ENCODE assay signal across 23 mouse cellular contexts in genomic region chr3:50737173-50737572, GRCm38 (mm10).
DNase-seq lines count a peak whose midpoint lies in the region; ATAC-seq and TF ChIP-seq lines count a peak whose summit lies in the region.
"Had no signal": no experiment of that assay in that cellular context is flagged by ENCODE, and none has a peak within 500 bp of the region (broad histone marks: within the 10 kb centered on the region; RNA-seq: fewer than 3 reads in every experiment).

No protein-coding gene starts in this region.

- 78% methylated on average over 1 of the region's 1 CpGs for WGBS in lung, postnatal 0 days
- 95% methylated on average over 1 of the region's 1 CpGs for WGBS in forebrain, embryonic 13.5 days

- TF ChIP-seq CTCF in lung, postnatal 0 days (IDR thresholded peaks at IDR 0.05): no peak

- no peaks in the 10 kb centered on the region for H3K4me1 ChIP-seq in lung, postnatal 0 days (ENCODE audit: insufficient read depth, low read depth, low read length)
- H3K4me1 ChIP-seq in forebrain, embryonic 13.5 days: no peaks in the 10 kb centered on the region
- H3K4me1 ChIP-seq: embryonic facial prominence, embryonic 13.5 days; embryonic facial prominence, embryonic 15.5 days; forebrain, embryonic 15.5 days had no signal

- H3K9ac ChIP-seq in lung, postnatal 0 days (replicated peaks; ENCODE audit: low read depth): no peak overlapping the region
- H3K9ac ChIP-seq in forebrain, embryonic 13.5 days: no peak overlapping the region
- H3K9ac ChIP-seq: embryonic facial prominence, embryonic 13.5 days; embryonic facial prominence, embryonic 15.5 days; forebrain, embryonic 12.5 days; forebrain, embryonic 15.5 days; forebrain, postnatal 0 days had no signal

- H3K27ac ChIP-seq in lung, postnatal 0 days (ENCODE audit: low read length): no peak overlapping the region
- H3K27ac ChIP-seq in forebrain, embryonic 13.5 days: no peak overlapping the region
- H3K27ac ChIP-seq: embryonic facial prominence, embryonic 13.5 days; embryonic facial prominence, embryonic 15.5 days; forebrain, embryonic 10.5 days; forebrain, embryonic 12.5 days; forebrain, embryonic 15.5 days had no signal

- H3K4me2 ChIP-seq in lung, postnatal 0 days (replicated peaks; ENCODE audit: low read depth, low read length): no peak overlapping the region
- no peak overlapping the region for H3K4me2 ChIP-seq in forebrain, embryonic 13.5 days
- H3K4me2 ChIP-seq: embryonic facial prominence, embryonic 13.5 days; embryonic facial prominence, embryonic 15.5 days; forebrain, embryonic 12.5 days; forebrain, embryonic 15.5 days had no signal

- H3K36me3 ChIP-seq in lung, postnatal 0 days (ENCODE audit: insufficient read depth, low read length): no peaks in the 10 kb centered on the region
- no peaks in the 10 kb centered on the region for H3K36me3 ChIP-seq in forebrain, embryonic 13.5 days (ENCODE audit: poor library complexity, severe bottlenecking)
- H3K36me3 ChIP-seq: embryonic facial prominence, embryonic 13.5 days; embryonic facial prominence, embryonic 15.5 days; forebrain, embryonic 10.5 days; forebrain, embryonic 12.5 days; forebrain, embryonic 15.5 days; G1E had no signal

- peak; percentile 24 for DNase-seq in lung, postnatal 0 days (ENCODE audit: low spot score)
- no peak for DNase-seq in lung, adult 18-20 months
- DNase-seq in Muller cell, postnatal 12 days (ENCODE audit: inconsistent ontology term): peak; percentile 16
- DNase-seq in gastrocnemius, adult 18-20 months (ENCODE audit: low spot score): no peak
- DNase-seq: adrenal gland, adult 2 months; adrenal gland, postnatal 10 days; adrenal gland, postnatal 25 days; cerebellum, adult 11 months; cerebellum, adult 18-20 months; cerebellum, adult 8-10 months; cerebellum, adult 9-11 months; cerebellum, postnatal 14 days; cerebellum, postnatal 36 days; embryo, embryonic 11 days; forebrain, postnatal 0 days had no signal

- TF ChIP-seq EP300 in lung, postnatal 0 days (IDR thresholded peaks at IDR 0.05): peak; percentile 89

- no peak overlapping the region for H3K4me3 ChIP-seq in lung, postnatal 0 days (ENCODE audit: low read depth, low read length)
- no peak overlapping the region for H3K4me3 ChIP-seq in forebrain, embryonic 13.5 days
- H3K4me3 ChIP-seq: embryonic facial prominence, embryonic 13.5 days; embryonic facial prominence, embryonic 15.5 days; erythroblast, embryonic 14.5 days; forebrain, embryonic 10.5 days; forebrain, embryonic 12.5 days; forebrain, embryonic 15.5 days had no signal

- no peaks in the 10 kb centered on the region for H3K27me3 ChIP-seq in lung, postnatal 0 days (replicated peaks; ENCODE audit: insufficient read depth, low read length)
- no peaks in the 10 kb centered on the region for H3K27me3 ChIP-seq in forebrain, embryonic 13.5 days
- H3K27me3 ChIP-seq: embryonic facial prominence, embryonic 13.5 days; embryonic facial prominence, embryonic 15.5 days; forebrain, embryonic 12.5 days; forebrain, embryonic 15.5 days had no signal

- peak; percentile 81 for ATAC-seq in lung, postnatal 0 days
- ATAC-seq in forebrain, embryonic 13.5 days: no peak
- ATAC-seq: forebrain, embryonic 15.5 days; forebrain, postnatal 0 days had no signal

- no peaks in the 10 kb centered on the region for H3K9me3 ChIP-seq in lung, postnatal 0 days (ENCODE audit: low read length)
- no peaks in the 10 kb centered on the region for H3K9me3 ChIP-seq in forebrain, embryonic 13.5 days (replicated peaks)
- H3K9me3 ChIP-seq: embryonic facial prominence, embryonic 13.5 days; embryonic facial prominence, embryonic 15.5 days; forebrain, embryonic 10.5 days; forebrain, embryonic 12.5 days; forebrain, embryonic 15.5 days; G1E had no signal

Comparison
In these comparisons a context has a peak if more than half of its experiments do, and no peak if none do; other contexts are left out.
1. DNase-seq: peak in lung, postnatal 0 days (single experiment) and Muller cell, postnatal 12 days (single experiment); none in lung, adult 18-20 months (0 of 2) and gastrocnemius, adult 18-20 months (single experiment).